Mouse (Mus musculus): ENCODE results near the gene Ccdc73. TPM values are rescaled to one million over a fixed set of nuclear protein-coding genes. Genes with fewer than 3 reads are reported as not detected.
"Not testable (repeated sequence)": the region's sequence is repeated elsewhere in the genome, so short reads cannot be mapped to it uniquely, and the experiment has no call there.

Gene Ccdc73
- polyA plus RNA-seq, 1 experiment from 2014 or later, result 3.2 TPM

- no peaks in the 10 kb centered on the region for H3K36me3 ChIP-seq
- DNase-seq (ENCODE audit: low spot score), result no peak
- peaks cover 51% of the 10 kb centered on the region for H3K27me3 ChIP-seq (ENCODE audit: low read depth, poor library complexity, severe bottlenecking)
- no peak overlapping the region for H3K27ac ChIP-seq
- H3K4me1 ChIP-seq, result peaks cover 29% of the 10 kb centered on the region
- no peaks in the 10 kb centered on the region for H3K9me3 ChIP-seq (replicated peaks)
- WGBS, result 40% methylated on average over 5 of the region's 5 CpGs
- no peak overlapping the region for H3K4me3 ChIP-seq
Observed at GRCm38 (mm10) chr2:104851686-104852085, 15.9 kb upstream of the Ccdc73 start.

- Histone ChIP-seq H3K9me3 (replicated peaks) (no peaks in the 10 kb centered on the region), H3K36me3 (no peaks in the 10 kb centered on the region), H3K27ac (no peak overlapping the region), H3K27me3 (ENCODE audit: low read depth, poor library complexity, severe bottlenecking) (peaks cover 51% of the 10 kb centered on the region), H3K4me3 (no peak overlapping the region), H3K4me1 (peaks cover 23% of the 10 kb centered on the region)
- DNase-seq (ENCODE audit: low spot score), result no peak
- 92% methylated on average over 7 of the region's 7 CpGs for WGBS
Observed at GRCm38 (mm10) chr2:104852546-104852945, 15.1 kb upstream of the Ccdc73 start.

GRCm38 (mm10) chr2:104854836-104855235, 12.8 kb upstream of the Ccdc73 start:
- 0 out of 2 replicates have a peak, but pooled peaks cover 2% of the 10 kb centered on the region for H3K4me1 ChIP-seq
- H3K27ac ChIP-seq, result no peak overlapping the region
- H3K4me3 ChIP-seq, result no peak overlapping the region
- 97% methylated on average over 1 of the region's 1 CpGs for WGBS
- H3K9me3 ChIP-seq (replicated peaks), result no peaks in the 10 kb centered on the region
- no peak for DNase-seq (ENCODE audit: low spot score)
- H3K36me3 ChIP-seq, result no peaks in the 10 kb centered on the region
- peaks cover 30% of the 10 kb centered on the region for H3K27me3 ChIP-seq (ENCODE audit: low read depth, poor library complexity, severe bottlenecking)

GRCm38 (mm10) chr2:104855732-104856131, 11.9 kb upstream of the Ccdc73 start:
- peaks cover 21% of the 10 kb centered on the region for H3K27me3 ChIP-seq (ENCODE audit: low read depth, poor library complexity, severe bottlenecking)
- 48% methylated on average over 3 of the region's 3 CpGs for WGBS
- H3K9me3 ChIP-seq (replicated peaks), result no peaks in the 10 kb centered on the region
- H3K36me3 ChIP-seq, result no peaks in the 10 kb centered on the region
- no peak overlapping the region for H3K27ac ChIP-seq
- no peak for DNase-seq (ENCODE audit: low spot score)
- no peak overlapping the region for H3K4me3 ChIP-seq
- no peaks in the 10 kb centered on the region for H3K4me1 ChIP-seq

- H3K4me1 ChIP-seq, result no peaks in the 10 kb centered on the region
- DNase-seq (ENCODE audit: low spot score), result no peak
- no peaks in the 10 kb centered on the region for H3K9me3 ChIP-seq (replicated peaks)
- 46% methylated on average over 1 of the region's 1 CpGs for WGBS
- no peak overlapping the region for H3K4me3 ChIP-seq
- no peaks in the 10 kb centered on the region for H3K36me3 ChIP-seq
- no peak overlapping the region for H3K27ac ChIP-seq
- peaks cover 16% of the 10 kb centered on the region for H3K27me3 ChIP-seq (ENCODE audit: low read depth, poor library complexity, severe bottlenecking)
Observed at GRCm38 (mm10) chr2:104856218-104856617, 11.4 kb upstream of the Ccdc73 start.

GRCm38 (mm10) chr2:104858083-104858482, 9.5 kb upstream of the Ccdc73 start:
- not testable (repeated sequence) for H3K9me3 ChIP-seq (replicated peaks); H3K36me3 ChIP-seq; H3K4me1 ChIP-seq; H3K27ac ChIP-seq; H3K27me3 ChIP-seq (ENCODE audit: low read depth, poor library complexity, severe bottlenecking); H3K4me3 ChIP-seq; DNase-seq (ENCODE audit: low spot score)
- 97% methylated on average over 3 of the region's 3 CpGs for WGBS

- no peak for DNase-seq (ENCODE audit: low spot score)
- Histone ChIP-seq H3K9me3 (replicated peaks) (no peaks in the 10 kb centered on the region), H3K36me3 (no peaks in the 10 kb centered on the region), H3K27ac (no peak overlapping the region), H3K27me3 (ENCODE audit: low read depth, poor library complexity, severe bottlenecking) (no peaks in the 10 kb centered on the region), H3K4me3 (no peak overlapping the region), H3K4me1 (no peaks in the 10 kb centered on the region)
- WGBS, result 74% methylated on average over 5 of the region's 5 CpGs
Observed at GRCm38 (mm10) chr2:104859060-104859459, 8.5 kb upstream of the Ccdc73 start.

- Histone ChIP-seq H3K4me3 (no peak overlapping the region), H3K27me3 (ENCODE audit: low read depth, poor library complexity, severe bottlenecking) (no peaks in the 10 kb centered on the region), H3K9me3 (replicated peaks) (no peaks in the 10 kb centered on the region), H3K36me3 (no peaks in the 10 kb centered on the region), H3K4me1 (no peaks in the 10 kb centered on the region), H3K27ac (no peak overlapping the region)
- 90% methylated on average over 10 of the region's 10 CpGs for WGBS
- no peak for DNase-seq (ENCODE audit: low spot score)
Observed at GRCm38 (mm10) chr2:104860426-104860825, 7.2 kb upstream of the Ccdc73 start.

GRCm38 (mm10) chr2:104864176-104864860, 3.3 kb upstream of the Ccdc73 start:
- 97% methylated on average over 4 of the region's 4 CpGs for WGBS
- no peak for DNase-seq (ENCODE audit: low spot score)

GRCm38 (mm10) chr2:104869101-104869500, 1.5 kb downstream of the Ccdc73 start:
- Histone ChIP-seq H3K36me3 (no peaks in the 10 kb centered on the region), H3K9me3 (replicated peaks) (no peaks in the 10 kb centered on the region), H3K4me3 (no peak overlapping the region), H3K27ac (no peak overlapping the region), H3K27me3 (ENCODE audit: low read depth, poor library complexity, severe bottlenecking) (no peaks in the 10 kb centered on the region), H3K4me1 (no peaks in the 10 kb centered on the region)
- WGBS, result 80% methylated on average over 3 of the region's 3 CpGs
- no peak for DNase-seq (ENCODE audit: low spot score)

More at GRCm38 (mm10) chr2:104864176-104864860, 3.3 kb upstream of the Ccdc73 start:
- Histone ChIP-seq H3K27me3 (ENCODE audit: low read depth, poor library complexity, severe bottlenecking) (no peaks in the 10 kb centered on the region), H3K4me1 (no peaks in the 10 kb centered on the region), H3K27ac (no peak overlapping the region), H3K4me3 (no peak overlapping the region), H3K36me3 (no peaks in the 10 kb centered on the region), H3K9me3 (replicated peaks) (no peaks in the 10 kb centered on the region)

- no peak overlapping the region for H3K4me3 ChIP-seq
- no peaks in the 10 kb centered on the region for H3K9me3 ChIP-seq (replicated peaks)
- 90% methylated on average over 8 of the region's 8 CpGs for WGBS
- no peak overlapping the region for H3K27ac ChIP-seq
- DNase-seq (ENCODE audit: low spot score), result no peak
- H3K4me1 ChIP-seq, result no peaks in the 10 kb centered on the region
- no peaks in the 10 kb centered on the region for H3K36me3 ChIP-seq
- no peaks in the 10 kb centered on the region for H3K27me3 ChIP-seq (ENCODE audit: low read depth, poor library complexity, severe bottlenecking)
Observed at GRCm38 (mm10) chr2:104878794-104879193, 11.2 kb downstream of the Ccdc73 start.

GRCm38 (mm10) chr2:104886109-104886508, 18.5 kb downstream of the Ccdc73 start:
- DNase-seq (ENCODE audit: low spot score), result no peak
- WGBS, result 93% methylated on average over 18 of the region's 18 CpGs
- H3K4me1 ChIP-seq, result no peaks in the 10 kb centered on the region

GRCm38 (mm10) chr2:104887331-104887730, 19.7 kb downstream of the Ccdc73 start:
- not testable (repeated sequence) for H3K4me3 ChIP-seq; H3K4me1 ChIP-seq; H3K9me3 ChIP-seq (replicated peaks); H3K36me3 ChIP-seq; H3K27me3 ChIP-seq (ENCODE audit: low read depth, poor library complexity, severe bottlenecking); H3K27ac ChIP-seq; DNase-seq (ENCODE audit: low spot score)
- 59% methylated on average over 2 of the region's 2 CpGs for WGBS

More at GRCm38 (mm10) chr2:104886109-104886508, 18.5 kb downstream of the Ccdc73 start:
- Histone ChIP-seq H3K27ac (no peak overlapping the region), H3K4me3 (no peak overlapping the region), H3K27me3 (ENCODE audit: low read depth, poor library complexity, severe bottlenecking) (no peaks in the 10 kb centered on the region), H3K36me3 (no peaks in the 10 kb centered on the region), H3K9me3 (replicated peaks) (no peaks in the 10 kb centered on the region)
